Mouse (Mus musculus) stomach, postnatal 0 days (tissue): Measurements from ENCODE around the gene Nr2f2.

Experiments
- CTCF ChIP-seq: IDR thresholded peaks from 2 replicates; pipeline ENCODE4 v1.5.1; 2016; ENCODE audit warnings: antibody characterized with exemption, low read depth, mild to moderate bottlenecking, moderate library complexity
- EP300 ChIP-seq: optimal IDR thresholded peaks from 2 replicates; pipeline ENCODE3; 2016; ENCODE audit warnings: antibody characterized with exemption

DNA sequence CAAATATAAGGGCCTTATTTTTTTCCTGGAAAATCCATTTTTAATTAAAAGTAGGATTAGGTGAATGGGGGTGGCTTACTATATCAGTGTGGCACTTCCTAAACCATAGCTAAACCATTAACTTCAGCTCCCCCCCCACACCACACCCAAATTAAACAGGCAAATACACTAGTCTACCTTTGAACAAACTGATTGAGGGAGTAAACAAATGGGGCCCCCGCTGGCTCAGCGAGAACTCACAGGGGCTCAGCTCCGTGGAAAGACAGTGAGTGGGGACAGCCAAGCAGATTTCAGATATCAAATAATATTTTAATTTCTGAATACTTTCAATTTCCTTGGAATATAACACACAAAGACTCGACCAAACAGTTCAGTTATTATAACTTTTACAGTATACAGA, 13.4 kb downstream of the Nr2f2 start:
- TF ChIP-seq CTCF: no peak
- TF ChIP-seq EP300: no peak
